7 mouse cellular contexts compared by ENCODE assay signal in genomic region chr7:122066102-122066944, GRCm38 (mm10). TPM values are rescaled to one million over a fixed set of nuclear protein-coding genes. Genes with fewer than 3 reads are reported as not detected.
DNase-seq lines count a peak whose midpoint lies in the region; ATAC-seq lines count a peak whose summit lies in the region.

No protein-coding gene starts in this region.

- H3K27me3 ChIP-seq in lung, embryonic 16.5 days (ENCODE audit: control insufficient read depth, insufficient read depth, low read depth, low read length), result no peaks in the 10 kb centered on the region
- H3K27me3 ChIP-seq in hindbrain, embryonic 13.5 days, result no peaks in the 10 kb centered on the region
- no peaks in the 10 kb centered on the region for H3K27me3 ChIP-seq in midbrain, embryonic 11.5 days (ENCODE audit: control insufficient read depth, insufficient read depth, low read length)

- peak overlapping the region; percentile 66 for H3K4me2 ChIP-seq in lung, embryonic 16.5 days (ENCODE audit: low read depth, low read length)
- peak overlapping the region; percentile 67 for H3K4me2 ChIP-seq in hindbrain, embryonic 13.5 days
- peak overlapping the region; percentile 90 for H3K4me2 ChIP-seq in midbrain, embryonic 11.5 days

- H3K4me1 ChIP-seq in lung, embryonic 16.5 days (replicated peaks; ENCODE audit: control insufficient read depth, insufficient read depth, low read length), result peaks cover 16% of the 10 kb centered on the region
- peaks cover 38% of the 10 kb centered on the region for H3K4me1 ChIP-seq in hindbrain, embryonic 13.5 days (replicated peaks)
- peaks cover 18% of the 10 kb centered on the region for H3K4me1 ChIP-seq in midbrain, embryonic 11.5 days (ENCODE audit: control insufficient read depth, insufficient read depth, low read length)

- H3K4me3 ChIP-seq in lung, embryonic 16.5 days (ENCODE audit: low read length), result peak overlapping the region; percentile 100
- H3K4me3 ChIP-seq in hindbrain, embryonic 13.5 days, result peak overlapping the region; percentile 99
- peak overlapping the region; percentile 86 for H3K4me3 ChIP-seq in midbrain, embryonic 11.5 days (ENCODE audit: low read depth, low read length)

- no peak for DNase-seq in lung, postnatal 4 days
- peak; percentile 22 for DNase-seq in c-Kit-positive CD71-positive TER-119-negative erythroid progenitor cells, embryonic 14.5 days (ENCODE audit: low read depth)
- no peak for DNase-seq in midbrain, embryonic 11.5 days (ENCODE audit: low spot score, missing footprints)
- DNase-seq in ovary, postnatal 10 days (ENCODE audit: low spot score), result no peak
- DNase-seq in cerebellum, adult 9-11 months, result no peak

- H3K36me3 ChIP-seq in lung, embryonic 16.5 days (ENCODE audit: control insufficient read depth, insufficient read depth, low read length), result peaks cover 7% of the 10 kb centered on the region
- H3K36me3 ChIP-seq in hindbrain, embryonic 13.5 days, result peaks cover 27% of the 10 kb centered on the region
- H3K36me3 ChIP-seq in midbrain, embryonic 11.5 days (ENCODE audit: control insufficient read depth, insufficient read depth, low read length), result peaks cover 3% of the 10 kb centered on the region; the same call in 1 of the 2 replicates

- H3K9ac ChIP-seq in lung, embryonic 16.5 days (ENCODE audit: low read length), result peak overlapping the region; percentile 98
- peak overlapping the region; percentile 98 for H3K9ac ChIP-seq in hindbrain, embryonic 13.5 days
- H3K9ac ChIP-seq in midbrain, embryonic 11.5 days (ENCODE audit: low read length), result peak overlapping the region; percentile 97

- peak overlapping the region; percentile 93 for H3K27ac ChIP-seq in lung, embryonic 16.5 days (ENCODE audit: low read length)
- peak overlapping the region; percentile 96 for H3K27ac ChIP-seq in hindbrain, embryonic 13.5 days
- peak overlapping the region; percentile 87 for H3K27ac ChIP-seq in midbrain, embryonic 11.5 days (ENCODE audit: low read depth, low read length)

- H3K9me3 ChIP-seq in lung, embryonic 16.5 days (ENCODE audit: control insufficient read depth, low read length), result no peaks in the 10 kb centered on the region
- no peaks in the 10 kb centered on the region for H3K9me3 ChIP-seq in hindbrain, embryonic 13.5 days
- H3K9me3 ChIP-seq in midbrain, embryonic 11.5 days (ENCODE audit: control insufficient read depth, low read length), result no peaks in the 10 kb centered on the region

- ATAC-seq in lung, embryonic 16.5 days (ENCODE audit: low read depth), result peak; percentile 56; the same call in 1 of the 2 replicates
- ATAC-seq in hindbrain, embryonic 13.5 days (ENCODE audit: low FRiP score), result no peak; the same call in none of the 2 replicates
- no peak for ATAC-seq in midbrain, embryonic 11.5 days (ENCODE audit: low FRiP score)

- 10% methylated on average over 31 of the region's 31 CpGs for WGBS in lung, embryonic 16.5 days
- WGBS in hindbrain, embryonic 13.5 days, result 22% methylated on average over 31 of the region's 31 CpGs
- WGBS in midbrain, embryonic 11.5 days, result 22% methylated on average over 31 of the region's 31 CpGs

RNA-seq across cellular contexts. Expression of gene Ubfd1, which starts 0.7 kb away (rescaled TPM):
- polyA plus RNA-seq in lung, embryonic 16.5 days (2015; fragmentation: Nextera tagmentation; extraction: Ambion mirVana), result 43.5 and 44.4 TPM in 2 replicates
- polyA plus RNA-seq in hindbrain, embryonic 13.5 days (2015; fragmentation: Nextera tagmentation; extraction: Ambion mirVana), result 72.1 and 72.4 TPM in 2 replicates
- polyA plus RNA-seq in midbrain, embryonic 11.5 days (2014; fragmentation: Nextera tagmentation; extraction: Ambion mirVana), result 94.1 and 94.6 TPM in 2 replicates

RNA-seq across cellular contexts. Expression of gene Ears2, which starts 0.7 kb away (rescaled TPM):
- polyA plus RNA-seq in lung, embryonic 16.5 days (2015; fragmentation: Nextera tagmentation; extraction: Ambion mirVana), result 12.2 and 12.8 TPM in 2 replicates
- 10.2 and 10.4 TPM in 2 replicates for polyA plus RNA-seq in hindbrain, embryonic 13.5 days (2015; fragmentation: Nextera tagmentation; extraction: Ambion mirVana)
- 13.4 and 16.3 TPM in 2 replicates for polyA plus RNA-seq in midbrain, embryonic 11.5 days (2014; fragmentation: Nextera tagmentation; extraction: Ambion mirVana)

RNA-seq across cellular contexts. Expression of gene Ndufab1, which starts 35.4 kb away (rescaled TPM):
- polyA plus RNA-seq in lung, embryonic 16.5 days (2015; fragmentation: Nextera tagmentation; extraction: Ambion mirVana), result 564 and 584 TPM in 2 replicates
- polyA plus RNA-seq in hindbrain, embryonic 13.5 days (2015; fragmentation: Nextera tagmentation; extraction: Ambion mirVana), result 626 and 638 TPM in 2 replicates
- polyA plus RNA-seq in midbrain, embryonic 11.5 days (2014; fragmentation: Nextera tagmentation; extraction: Ambion mirVana), result 688 and 709 TPM in 2 replicates

RNA-seq across cellular contexts. Expression of gene Gga2, which starts 45.3 kb away (rescaled TPM):
- polyA plus RNA-seq in lung, embryonic 16.5 days (2015; fragmentation: Nextera tagmentation; extraction: Ambion mirVana), result 65.7 and 67.3 TPM in 2 replicates
- 54.9 and 57.3 TPM in 2 replicates for polyA plus RNA-seq in hindbrain, embryonic 13.5 days (2015; fragmentation: Nextera tagmentation; extraction: Ambion mirVana)
- 54.1 and 55.7 TPM in 2 replicates for polyA plus RNA-seq in midbrain, embryonic 11.5 days (2014; fragmentation: Nextera tagmentation; extraction: Ambion mirVana)
